ENCODE assay signal across 28 mouse cellular contexts in genomic region chr6:145802881-145803280, GRCm38 (mm10). TPM values are rescaled to one million over a fixed set of nuclear protein-coding genes. Genes with fewer than 3 reads are reported as not detected.
DNase-seq lines count a peak whose midpoint lies in the region; ATAC-seq and TF ChIP-seq lines count a peak whose summit lies in the region.
"Had no signal": no experiment of that assay in that cellular context is flagged by ENCODE, and none has a peak within 500 bp of the region (broad histone marks: within the 10 kb centered on the region; RNA-seq: fewer than 3 reads in every experiment).

No protein-coding gene starts in this region.

- H3K4me2 ChIP-seq in liver, embryonic 15.5 days = no peak overlapping the region
- no peak overlapping the region for H3K4me2 ChIP-seq in liver, postnatal 0 days (ENCODE audit: low read depth, low read length)
- H3K4me2 ChIP-seq: embryonic facial prominence, embryonic 13.5 days; forebrain, embryonic 12.5 days; heart, embryonic 15.5 days; intestine, embryonic 15.5 days; limb, embryonic 12.5 days; stomach, embryonic 15.5 days had no signal

- no peak overlapping the region for H3K9ac ChIP-seq in liver, embryonic 15.5 days
- H3K9ac ChIP-seq in liver, postnatal 0 days (replicated peaks) = no peak overlapping the region
- H3K9ac ChIP-seq: embryonic facial prominence, embryonic 13.5 days; forebrain, embryonic 12.5 days; heart, embryonic 15.5 days; intestine, embryonic 15.5 days; limb, embryonic 12.5 days; stomach, embryonic 15.5 days had no signal

- no peaks in the 10 kb centered on the region for H3K27me3 ChIP-seq in liver, embryonic 15.5 days
- H3K27me3 ChIP-seq in liver, postnatal 0 days (ENCODE audit: insufficient read depth, low read length) = no peaks in the 10 kb centered on the region
- no peaks in the 10 kb centered on the region for H3K27me3 ChIP-seq in splenic B cell, adult 2 months (ENCODE audit: control insufficient read depth, insufficient read depth, low read length, poor library complexity, severe bottlenecking)
- H3K27me3 ChIP-seq: embryonic facial prominence, embryonic 13.5 days; forebrain, embryonic 12.5 days; heart, embryonic 15.5 days; intestine, embryonic 15.5 days; limb, embryonic 12.5 days; stomach, embryonic 15.5 days had no signal

- H3K9me3 ChIP-seq in liver, embryonic 15.5 days (replicated peaks) = no peaks in the 10 kb centered on the region
- no peaks in the 10 kb centered on the region for H3K9me3 ChIP-seq in liver, postnatal 0 days (ENCODE audit: low read length)
- H3K9me3 ChIP-seq: embryonic facial prominence, embryonic 13.5 days; forebrain, embryonic 12.5 days; heart, embryonic 15.5 days; intestine, embryonic 15.5 days; limb, embryonic 12.5 days; stomach, embryonic 15.5 days had no signal

- ATAC-seq in liver, embryonic 15.5 days (ENCODE audit: insufficient read depth) = peak; percentile 32; the same call in 1 of the 2 replicates
- ATAC-seq in common myeloid progenitor, adult 5-6 weeks (replicated peaks; ENCODE audit: low read depth, poor library complexity, severe bottlenecking) = 0 out of 2 replicates have a peak, but pooled peaks have one; percentile 38
- ATAC-seq in liver, postnatal 0 days = peak; percentile 93
- ATAC-seq: hindbrain, embryonic 16.5 days; intestine, embryonic 15.5 days had no signal

- no peak for DNase-seq in liver
- DNase-seq in liver, postnatal 0 days = peak; percentile 36
- DNase-seq in splenic B cell, adult 2 months (ENCODE audit: low read depth, low spot score) = peak; percentile 37
- DNase-seq in lung, adult 2 months = no peak
- no peak for DNase-seq in right cerebral cortex, postnatal 4 days
- DNase-seq: adrenal gland, adult 2 months; cerebellum, adult 18-20 months; cerebellum, postnatal 14 days; embryo, embryonic 11 days; heart, postnatal 4 days; kidney, adult 9 months; kidney, postnatal 14 days; layer of hippocampus, postnatal 36 days; lung, adult 18-20 months; lung, postnatal 14 days; spleen, adult 18-20 months; thymus, postnatal 25 days had no signal

- WGBS in liver, embryonic 15.5 days (ENCODE audit: insufficient replicate concordance) = 36% methylated on average over 8 of the region's 8 CpGs
- 39% methylated on average over 8 of the region's 8 CpGs for WGBS in liver, postnatal 0 days (ENCODE audit: insufficient replicate concordance)
- WGBS in lung, adult 2 months = 72% methylated on average over 8 of the region's 8 CpGs

- peak; percentile 26; the same call in 1 of the 2 replicates for TF ChIP-seq EP300 in liver, postnatal 0 days (IDR thresholded peaks at IDR 0.05; ENCODE audit: low read depth)

- H3K4me1 ChIP-seq in liver, embryonic 15.5 days (replicated peaks) = peaks cover 8% of the 10 kb centered on the region
- H3K4me1 ChIP-seq in liver, postnatal 0 days (ENCODE audit: insufficient read depth) = peaks cover 19% of the 10 kb centered on the region
- H3K4me1 ChIP-seq in lung, adult 2 months (ENCODE audit: control insufficient read depth, insufficient read depth, low read length) = peaks cover 16% of the 10 kb centered on the region
- H3K4me1 ChIP-seq: intestine, embryonic 15.5 days had no signal

- no peaks in the 10 kb centered on the region for H3K36me3 ChIP-seq in liver, embryonic 15.5 days (replicated peaks)
- no peaks in the 10 kb centered on the region for H3K36me3 ChIP-seq in liver, postnatal 0 days (replicated peaks; ENCODE audit: insufficient read depth, low read length)
- H3K36me3 ChIP-seq in splenic B cell, adult 2 months (ENCODE audit: control insufficient read depth, insufficient read depth, low read length, poor library complexity, severe bottlenecking) = no peaks in the 10 kb centered on the region; the same call in 1 of the 2 replicates
- H3K36me3 ChIP-seq: embryonic facial prominence, embryonic 13.5 days; forebrain, embryonic 12.5 days; heart, embryonic 15.5 days; intestine, embryonic 15.5 days; limb, embryonic 12.5 days; stomach, embryonic 15.5 days had no signal

- TF ChIP-seq POLR2A in lung, adult 2 months (IDR thresholded peaks at IDR 0.05; ENCODE audit: borderline replicate concordance, extremely low read depth, low read depth, low read length) = no peak

- H3K4me3 ChIP-seq in liver, embryonic 15.5 days (replicated peaks) = no peak overlapping the region
- H3K4me3 ChIP-seq in liver, postnatal 0 days (ENCODE audit: low read depth, low read length) = no peak overlapping the region
- H3K4me3 ChIP-seq in lung, adult 2 months (replicated peaks; ENCODE audit: extremely low read depth, low read depth, low read length) = no peak overlapping the region
- H3K4me3 ChIP-seq: embryonic facial prominence, embryonic 13.5 days; erythroblast, embryonic 14.5 days; forebrain, embryonic 12.5 days; heart, embryonic 15.5 days; intestine, embryonic 15.5 days; limb, embryonic 12.5 days; stomach, embryonic 15.5 days had no signal

- TF ChIP-seq CTCF in liver, postnatal 0 days (IDR thresholded peaks at IDR 0.05; ENCODE audit: low read depth) = no peak
- TF ChIP-seq CTCF in lung, adult 2 months (IDR thresholded peaks at IDR 0.05; ENCODE audit: insufficient read depth, low read length) = no peak

- no peak overlapping the region for H3K27ac ChIP-seq in liver, embryonic 15.5 days (replicated peaks)
- peak overlapping the region; percentile 94 for H3K27ac ChIP-seq in liver, postnatal 0 days (ENCODE audit: low read depth)
- H3K27ac ChIP-seq: embryonic facial prominence, embryonic 13.5 days; forebrain, embryonic 12.5 days; intestine, embryonic 15.5 days; limb, embryonic 12.5 days; stomach, embryonic 15.5 days had no signal

RNA-seq across cellular contexts. Expression of gene Rassf8, which starts 56.3 kb away (rescaled TPM):
- 1.1 and 1.6 TPM in 2 replicates for polyA plus RNA-seq in liver, embryonic 15.5 days (2015; fragmentation: Nextera tagmentation; extraction: Ambion mirVana)
- 3.1 and 7.0 TPM in 2 replicates for total RNA-seq in common myeloid progenitor, adult 5-6 weeks (2017)
- 4.6 and 4.9 TPM in 2 replicates for polyA plus RNA-seq in liver, postnatal 0 days (2015; fragmentation: Nextera tagmentation; extraction: Ambion mirVana)
- polyA plus RNA-seq in lung, adult 2 months (2012; rRNA removed) = 23.0 and 34.2 TPM in 2 replicates
- total RNA-seq: MEL had no signal
- polyA plus RNA-seq: erythroblast, embryonic 14.5 days had no signal

Comparison
In these comparisons a context has a peak if more than half of its experiments do, and no peak if none do; other contexts are left out.
1. DNase-seq: peak in liver, postnatal 0 days (single experiment) and splenic B cell, adult 2 months (single experiment); none in liver (single experiment), lung, adult 2 months (single experiment) and right cerebral cortex, postnatal 4 days (single experiment).
2. ATAC-seq: peak in every context shown above with its lines; median percentile 93 in liver, postnatal 0 days; 38 in common myeloid progenitor, adult 5-6 weeks; 32 in liver, embryonic 15.5 days.